Mouse (Mus musculus): Measurements from ENCODE around the gene Pgm3.

DNA sequence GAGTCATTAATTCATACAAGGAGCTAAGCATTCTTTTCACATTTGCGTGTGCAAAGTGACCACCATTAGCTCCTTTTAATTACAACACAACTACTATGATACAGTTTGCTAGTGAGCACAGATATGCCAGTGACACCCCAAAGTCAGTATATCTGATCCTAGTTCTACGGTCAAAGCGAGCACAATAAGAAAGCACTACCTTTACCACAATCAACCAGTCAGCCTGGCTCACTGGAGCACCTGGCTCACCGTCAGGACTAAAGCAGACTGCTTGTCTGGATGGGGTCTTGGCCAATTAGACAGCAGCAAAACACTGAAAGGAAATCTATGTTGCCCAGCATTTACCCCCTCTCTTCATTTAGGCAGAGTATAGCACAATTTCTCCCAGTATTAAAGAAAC is 40.4 kb upstream of the Pgm3 start:
- TF ChIP-seq CTCF (IDR thresholded peaks at IDR 0.05; ENCODE audit: borderline replicate concordance, control insufficient read depth, extremely low read depth, insufficient read depth, low read length, poor library complexity), result no peak
- TF ChIP-seq POLR2A (IDR thresholded peaks at IDR 0.05; ENCODE audit: control insufficient read depth, extremely low read depth, insufficient read depth, low read length, poor library complexity), result no peak

All from thymus, adult 2 months (tissue).